Mouse (Mus musculus) kidney, adult 8-10 months (tissue): ENCODE results near the gene Tpm4.

Experiments
- DNase-seq, 2 experiments: peaks; one replicate each; pipeline ENCODE4 v3.0.0; 2022

The Tpm4 gene

GRCm38 (mm10) chr8:72144345-72144975 lies 9.7 kb downstream of the Tpm4 start:
- DNase-seq: no peak

GRCm38 (mm10) chr8:72145511-72145910 lies 10.7 kb downstream of the Tpm4 start:
- no peak for DNase-seq

GRCm38 (mm10) chr8:72146056-72146455 lies 11.3 kb downstream of the Tpm4 start:
- no peak for DNase-seq

- DNase-seq: no peak
Measured at GRCm38 (mm10) chr8:72146556-72146955, 11.8 kb downstream of the Tpm4 start.

GRCm38 (mm10) chr8:72147266-72147665 lies 12.5 kb downstream of the Tpm4 start:
- no peak for DNase-seq

- DNase-seq: no peak
Measured at GRCm38 (mm10) chr8:72149056-72149455, 14.3 kb downstream of the Tpm4 start.

GRCm38 (mm10) chr8:72151418-72152078 lies 16.8 kb downstream of the Tpm4 start:
- DNase-seq: no peak

GRCm38 (mm10) chr8:72153382-72153781 lies 18.6 kb downstream of the Tpm4 start:
- no peak for DNase-seq

- no peak for DNase-seq
Measured at GRCm38 (mm10) chr8:72158096-72158495, 23.3 kb downstream of the Tpm4 start.

GRCm38 (mm10) chr8:72158726-72159125 lies 24.0 kb downstream of the Tpm4 start:
- no peak for DNase-seq

- no peak for DNase-seq
Measured at GRCm38 (mm10) chr8:72160007-72160406, 25.2 kb downstream of the Tpm4 start.

GRCm38 (mm10) chr8:72160707-72161697 lies 26.2 kb downstream of the Tpm4 start, which contains the start of gene Rab8a:
TSS of gene Rab8a (plus strand) at chr8:72161200.
- peak; percentile 100 for DNase-seq

GRCm38 (mm10) chr8:72162821-72163220 lies 28.0 kb downstream of the Tpm4 start:
- DNase-seq: no peak

GRCm38 (mm10) chr8:72169098-72169668 lies 34.4 kb downstream of the Tpm4 start:
- no peak for DNase-seq

GRCm38 (mm10) chr8:72169681-72170249 lies 35.0 kb downstream of the Tpm4 start:
- DNase-seq: peak; percentile 77 to 78

GRCm38 (mm10) chr8:72177346-72177925 lies 42.7 kb downstream of the Tpm4 start:
- peak; percentile 34 to 64 for DNase-seq

- no peak for DNase-seq
Measured at GRCm38 (mm10) chr8:72183554-72184202, 48.9 kb downstream of the Tpm4 start.

- DNase-seq: no peak
Measured at GRCm38 (mm10) chr8:72187793-72188331, 53.1 kb downstream of the Tpm4 start.

GRCm38 (mm10) chr8:72189417-72190214 lies 54.8 kb downstream of the Tpm4 start, which contains the start of gene Hsh2d:
TSS of gene Hsh2d (plus strand) at chr8:72189638.
- DNase-seq: no peak

GRCm38 (mm10) chr8:72190215-72190539 lies 55.4 kb downstream of the Tpm4 start:
- DNase-seq: no peak

- no peak for DNase-seq
Measured at GRCm38 (mm10) chr8:72192065-72192464, 57.3 kb downstream of the Tpm4 start.
